Mouse (Mus musculus): ENCODE results near the gene Gpsm2. TPM values are rescaled to one million over a fixed set of nuclear protein-coding genes. Genes with fewer than 3 reads are reported as not detected.

The Gpsm2 gene
- 13.9 TPM for polyA plus RNA-seq (2014; fragmentation: Illumina TruSeq; extraction: RNeasy Lipid Tissue Mini Kit (QIAGEN cat#74804))

DNA sequence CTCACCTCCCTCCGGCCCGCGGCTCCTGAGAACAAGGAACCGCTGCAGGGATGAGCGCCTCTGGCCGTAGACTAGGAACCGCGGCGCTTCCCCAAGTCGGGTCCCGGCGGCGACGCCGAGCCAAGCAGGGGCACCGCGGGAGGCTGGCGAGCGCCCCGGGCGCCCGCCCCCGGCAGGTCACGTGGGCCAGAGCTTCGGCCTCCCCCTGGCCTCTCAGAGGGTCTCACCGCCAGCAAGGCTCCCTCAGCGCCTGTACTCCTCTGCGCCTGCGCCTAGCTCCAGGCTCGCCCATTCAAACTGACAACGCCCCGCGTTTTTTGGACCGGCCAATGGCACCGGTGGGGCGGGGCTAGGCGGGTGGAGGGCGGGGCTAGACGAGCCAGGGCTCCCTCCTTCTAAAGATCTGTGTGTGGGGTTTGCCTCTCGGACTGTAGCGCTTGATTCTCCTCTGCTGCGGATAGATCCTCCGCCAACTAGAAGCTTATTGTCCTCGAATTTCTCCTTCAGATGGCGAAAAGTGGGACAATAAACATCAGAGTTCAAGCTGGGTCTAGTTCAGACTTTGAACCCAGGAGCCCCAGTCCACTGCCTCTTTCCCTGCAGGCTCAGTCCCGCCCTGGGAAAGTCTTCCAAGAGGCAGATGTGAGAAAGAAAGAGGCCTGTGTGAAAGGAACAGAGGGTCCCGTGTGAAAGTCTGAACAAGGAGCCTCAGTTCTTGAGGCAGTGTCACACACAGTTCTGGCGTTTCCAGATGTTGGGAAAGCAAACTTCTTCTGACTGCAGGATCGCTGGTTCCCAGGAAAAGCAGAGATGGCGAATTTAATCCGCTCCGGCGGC lies at the start of gene Gpsm2:
Gpsm2 (minus strand) TSS at position 274 of the 837 bp plus-strand sequence.

DNA sequence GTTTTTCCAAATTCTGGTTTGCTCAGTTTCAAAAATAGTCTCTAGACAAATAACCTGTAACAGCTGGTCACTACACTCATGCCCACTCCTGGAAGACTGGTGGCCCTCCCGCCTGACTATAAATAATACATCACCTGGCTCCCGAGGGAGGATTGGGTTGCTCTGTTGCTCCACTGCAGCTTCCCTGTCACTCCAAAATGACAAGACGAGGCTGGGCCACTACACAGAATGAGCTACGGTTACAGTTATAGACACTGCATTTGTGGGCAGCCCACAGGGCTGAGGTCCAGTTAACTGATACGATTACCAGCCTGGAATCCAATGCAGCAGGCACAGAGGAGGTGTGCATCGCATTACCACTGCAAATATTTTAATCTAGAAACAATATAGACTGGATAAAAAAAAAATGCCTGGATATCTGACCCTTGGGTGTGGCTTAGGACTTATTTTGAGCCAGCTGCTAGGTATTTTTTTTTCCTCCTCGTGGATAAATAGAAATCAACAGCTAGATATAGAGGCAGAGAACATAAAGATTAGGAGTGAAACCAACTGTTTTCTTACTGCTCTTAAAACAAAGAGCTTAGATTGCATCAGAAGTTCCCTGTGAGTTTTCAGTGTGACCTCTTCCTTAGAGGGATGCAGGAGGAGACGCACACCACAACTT lies 17.1 kb upstream of the Gpsm2 start, which contains the start of gene Aknad1:
Aknad1 (plus strand) TSS at position 614 of the 664 bp plus-strand sequence.

DNA sequence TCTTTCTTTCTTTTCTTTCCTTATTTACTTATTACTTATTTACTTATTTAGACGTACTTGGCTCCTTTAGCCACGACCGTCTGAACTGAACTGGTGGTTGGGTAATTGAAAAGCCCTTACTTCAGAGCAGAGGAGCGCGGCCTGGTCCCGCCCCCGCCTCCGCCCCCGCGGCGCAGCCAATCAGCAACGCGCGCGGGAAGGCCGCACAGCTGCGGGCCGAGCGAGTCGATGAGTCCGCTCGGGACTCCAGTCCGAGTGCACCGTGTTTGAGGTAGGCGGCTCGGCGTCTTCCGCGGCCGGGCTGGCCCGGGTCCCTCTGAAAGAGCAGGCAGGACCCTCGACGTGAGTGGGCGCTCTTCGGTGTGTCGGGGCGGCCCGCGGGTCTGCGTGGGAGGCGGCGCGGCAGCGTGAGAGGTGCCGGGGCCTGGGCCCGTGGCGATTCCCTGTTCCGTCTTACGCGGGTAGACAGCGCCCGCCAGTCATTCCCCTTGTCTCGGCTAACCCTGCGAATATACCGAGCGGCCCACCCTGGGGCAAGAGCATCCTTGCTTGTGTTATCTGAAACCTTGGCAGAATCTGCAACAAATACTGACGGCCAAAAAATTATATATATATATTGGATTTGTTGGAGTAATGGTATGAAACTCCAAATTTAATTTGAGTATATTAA lies 68.3 kb downstream of the Gpsm2 start, which contains the start of gene Clcc1:
Clcc1 (plus strand) TSS at position 204 of the 670 bp plus-strand sequence.

Other genes starting within 250 kb of the Gpsm2 start
- 2.0 TPM for gene 1700013F07Rik, start 188.2 kb downstream of the Gpsm2 start, polyA plus RNA-seq (2014; fragmentation: Illumina TruSeq; extraction: RNeasy Lipid Tissue Mini Kit (QIAGEN cat#74804))
- gene 5330417C22Rik, start 185.8 kb downstream of the Gpsm2 start, polyA plus RNA-seq (2014; fragmentation: Illumina TruSeq; extraction: RNeasy Lipid Tissue Mini Kit (QIAGEN cat#74804)): 1.7 TPM
- 102 TPM for gene Tmem167b, start 159.8 kb downstream of the Gpsm2 start, polyA plus RNA-seq (2014; fragmentation: Illumina TruSeq; extraction: RNeasy Lipid Tissue Mini Kit (QIAGEN cat#74804))
- 69.2 TPM for gene Taf13, start 150.6 kb downstream of the Gpsm2 start, polyA plus RNA-seq (2014; fragmentation: Illumina TruSeq; extraction: RNeasy Lipid Tissue Mini Kit (QIAGEN cat#74804))
- gene Wdr47, start 131.0 kb downstream of the Gpsm2 start, polyA plus RNA-seq (2014; fragmentation: Illumina TruSeq; extraction: RNeasy Lipid Tissue Mini Kit (QIAGEN cat#74804)): 46.2 TPM
- gene Clcc1, start 68.4 kb downstream of the Gpsm2 start, polyA plus RNA-seq (2014; fragmentation: Illumina TruSeq; extraction: RNeasy Lipid Tissue Mini Kit (QIAGEN cat#74804)): 46.4 TPM
- gene Aknad1, start 17.3 kb upstream of the Gpsm2 start, polyA plus RNA-seq (2014; fragmentation: Illumina TruSeq; extraction: RNeasy Lipid Tissue Mini Kit (QIAGEN cat#74804)): 2.4 TPM
- 113 TPM for gene Stxbp3, start 118.2 kb upstream of the Gpsm2 start, polyA plus RNA-seq (2014; fragmentation: Illumina TruSeq; extraction: RNeasy Lipid Tissue Mini Kit (QIAGEN cat#74804))
- 13.9 TPM for gene Fndc7, start 167.7 kb upstream of the Gpsm2 start, polyA plus RNA-seq (2014; fragmentation: Illumina TruSeq; extraction: RNeasy Lipid Tissue Mini Kit (QIAGEN cat#74804))
- 181 TPM for gene Prpf38b, start 189.4 kb upstream of the Gpsm2 start, polyA plus RNA-seq (2014; fragmentation: Illumina TruSeq; extraction: RNeasy Lipid Tissue Mini Kit (QIAGEN cat#74804))
- 4.0 TPM for gene Henmt1, start 217.6 kb upstream of the Gpsm2 start, polyA plus RNA-seq (2014; fragmentation: Illumina TruSeq; extraction: RNeasy Lipid Tissue Mini Kit (QIAGEN cat#74804))
- gene Gm9857, start 218.1 kb upstream of the Gpsm2 start, polyA plus RNA-seq (2014; fragmentation: Illumina TruSeq; extraction: RNeasy Lipid Tissue Mini Kit (QIAGEN cat#74804)): not detected

All from ovary, adult 10 weeks (tissue).